Mouse (Mus musculus) G1E (cell line): ENCODE results near the gene Dnase1l2. TPM values are rescaled to one million over a fixed set of nuclear protein-coding genes. Genes with fewer than 3 reads are reported as not detected.
"Not testable (repeated sequence)": the region's sequence is repeated elsewhere in the genome, so short reads cannot be mapped to it uniquely, and the experiment has no call there.

Experiments
- ATAC-seq: 2 replicates; pipeline ENCODE4 v1.8.0; 2016; ENCODE audit warnings: mild to moderate bottlenecking; ENCODE audit not compliant: insufficient number of reproducible peaks, poor library complexity, low FRiP score, severe bottlenecking; ENCODE audit errors: extremely low read depth
- DNase-seq: peaks from one replicate; pipeline ENCODE4 v3.0.0; 2012; ENCODE audit warnings: low spot score
- H3K27me3 ChIP-seq: 2 replicates; pipeline ENCODE4 v1.6.1; 2012; ENCODE audit warnings: mild to moderate bottlenecking, low read length, inconsistent platforms; ENCODE audit not compliant: insufficient read depth
- H3K36me3 ChIP-seq: replicated peaks from 2 replicates; pipeline ENCODE3; 2012; ENCODE audit warnings: mild to moderate bottlenecking, inconsistent platforms
- H3K4me1 ChIP-seq: 2 replicates; pipeline ENCODE4 v1.6.1; 2012; ENCODE audit warnings: low read depth, low read length, inconsistent platforms, mixed read lengths; ENCODE audit not compliant: insufficient read depth
- H3K4me3 ChIP-seq: 2 replicates; pipeline ENCODE4 v1.5.1; 2012; ENCODE audit warnings: low read depth, mild to moderate bottlenecking, inconsistent platforms, low read length, moderate library complexity, mixed read lengths
- H3K9me3 ChIP-seq: replicated peaks from 2 replicates; pipeline ENCODE4 v1.6.1; 2012; ENCODE audit warnings: inconsistent platforms
- CTCF ChIP-seq: IDR thresholded peaks from 2 replicates; pipeline ENCODE4 v1.5.1; 2012; ENCODE audit warnings: low read depth, low read length, inconsistent platforms, mixed read lengths
- GATA1 ChIP-seq: IDR thresholded peaks from 2 replicates; pipeline ENCODE4 v1.6.1; 2012; ENCODE audit warnings: borderline replicate concordance, low read length, inconsistent platforms, mixed read lengths
- GATA2 ChIP-seq: IDR thresholded peaks from 2 replicates; pipeline ENCODE4 v1.6.1; 2012; ENCODE audit warnings: low read depth, low read length, inconsistent platforms, borderline replicate concordance
- POLR2AphosphoS5 ChIP-seq: IDR thresholded peaks from 2 replicates; pipeline ENCODE4 v1.6.1; 2012; ENCODE audit warnings: low read depth, low read length, inconsistent platforms; ENCODE audit not compliant: insufficient replicate concordance
- TAL1 ChIP-seq: conservative IDR thresholded peaks from 2 replicates; pipeline ENCODE4 v1.6.1; 2012; ENCODE audit warnings: low read depth, low read length, inconsistent platforms, mixed read lengths
- polyA plus RNA-seq: library from polyadenylated mRNA; stranded (reverse); fragments of >175 nt; gene quantifications from 2 replicates; pipeline ENCODE4 v1.2.3, GENCODE M21; 2012
- total RNA-seq, 2 experiments: library from RNA; stranded (forward) in 1 of 2; stranded (reverse) in 1 of 2; fragments of 200-1000 nt in 1 of 2; fragments of >200 nt in 1 of 2; fragmentation: Nextera tagmentation in 1 of 2; gene quantifications; 2 replicates each; pipeline ENCODE4 v1.2.3; 2014 to 2017

Dnase1l2 gene
- total and polyA plus RNA-seq, 3 experiments: 0.05 to 2.3 (median 1.3) TPM

- peak; percentile 85; the same call in 1 of the 2 replicates for TF ChIP-seq GATA2
- no peak for TF ChIP-seq GATA1
- DNase-seq: no peak
- no peaks in the 10 kb centered on the region for H3K9me3 ChIP-seq
- no peaks in the 10 kb centered on the region for H3K27me3 ChIP-seq
- ATAC-seq: peak; percentile 70
- H3K36me3 ChIP-seq: peaks cover 43% of the 10 kb centered on the region
- H3K4me3 ChIP-seq: no peak overlapping the region
- H3K4me1 ChIP-seq: peaks cover 20% of the 10 kb centered on the region
These were observed 20.6 kb upstream of the Dnase1l2 start for GRCm38 (mm10) chr17:24463374-24464133.

GRCm38 (mm10) chr17:24462932-24463331, 20.0 kb upstream of the Dnase1l2 start:
- H3K9me3 ChIP-seq: no peaks in the 10 kb centered on the region
- DNase-seq: no peak
- no peak overlapping the region for H3K4me3 ChIP-seq
- H3K27me3 ChIP-seq: no peaks in the 10 kb centered on the region
- ATAC-seq: no peak
- TF ChIP-seq GATA2: no peak
- H3K4me1 ChIP-seq: peaks cover 19% of the 10 kb centered on the region
- H3K36me3 ChIP-seq: peaks cover 39% of the 10 kb centered on the region

GRCm38 (mm10) chr17:24461580-24461979, 18.7 kb upstream of the Dnase1l2 start:
- peaks cover 19% of the 10 kb centered on the region for H3K4me1 ChIP-seq
- peaks cover 36% of the 10 kb centered on the region for H3K36me3 ChIP-seq
- ATAC-seq: no peak
- no peaks in the 10 kb centered on the region for H3K27me3 ChIP-seq
- no peak for TF ChIP-seq GATA1
- TF ChIP-seq CTCF: peak; percentile 28
- TF ChIP-seq TAL1: no peak
- no peak for DNase-seq
- H3K9me3 ChIP-seq: no peaks in the 10 kb centered on the region
- H3K4me3 ChIP-seq: no peak overlapping the region

DNA sequence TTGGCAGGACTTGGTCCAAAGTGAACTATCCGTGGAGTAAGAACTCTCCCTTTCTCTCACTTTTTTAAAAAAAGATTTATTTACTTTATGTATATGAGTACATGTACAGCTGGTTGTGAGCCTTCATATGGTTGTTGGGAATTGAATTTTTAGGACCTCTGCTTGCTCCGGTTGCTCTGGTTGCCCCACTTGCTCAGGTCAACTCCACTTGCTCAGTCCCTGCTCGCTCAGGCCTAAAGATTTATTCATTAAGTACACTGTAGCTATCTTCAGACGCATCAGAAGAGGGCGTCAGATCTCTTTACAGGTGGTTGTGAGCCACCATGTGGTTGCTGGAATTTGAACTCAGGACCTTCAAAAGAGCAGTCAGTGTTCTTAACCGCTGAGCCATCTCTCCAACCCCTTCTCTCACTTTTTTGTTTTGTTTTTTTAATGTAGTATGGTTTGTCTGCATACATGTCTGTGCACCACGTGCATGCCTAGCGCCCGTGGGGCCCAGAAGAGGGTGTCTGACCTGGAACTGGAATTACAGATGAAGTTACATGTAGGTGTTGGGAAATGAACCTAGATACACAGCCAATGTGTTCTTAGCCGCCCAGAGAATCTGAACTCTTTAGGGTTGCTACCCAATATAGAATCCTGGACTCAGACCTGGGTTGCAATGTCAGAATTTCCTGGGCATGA, 12.8 kb upstream of the Dnase1l2 start:
- Histone ChIP-seq H3K4me3 (peak overlapping the region; percentile 76; the same call in 1 of the 2 replicates), H3K36me3 (peaks cover 32% of the 10 kb centered on the region)
- ATAC-seq: not testable (repeated sequence)

GRCm38 (mm10) chr17:24454756-24455522, 12.0 kb upstream of the Dnase1l2 start:
- no peaks in the 10 kb centered on the region for H3K9me3 ChIP-seq
- peak overlapping the region; percentile 76 for H3K4me3 ChIP-seq
- peak; percentile 92 for DNase-seq
- H3K27me3 ChIP-seq: no peaks in the 10 kb centered on the region
- H3K4me1 ChIP-seq: peaks cover 32% of the 10 kb centered on the region
- H3K36me3 ChIP-seq: peaks cover 40% of the 10 kb centered on the region
- ATAC-seq: peak; percentile 98
- no peak for TF ChIP-seq TAL1
- no peak for TF ChIP-seq GATA2
- TF ChIP-seq CTCF: no peak
- no peak for TF ChIP-seq POLR2AphosphoS5
- TF ChIP-seq GATA1: no peak

More for the DNA sequence above, 12.8 kb upstream of the Dnase1l2 start:
- not testable (repeated sequence) for H3K27me3 ChIP-seq, DNase-seq, H3K9me3 ChIP-seq
- H3K4me1 ChIP-seq: peaks cover 32% of the 10 kb centered on the region

DNA sequence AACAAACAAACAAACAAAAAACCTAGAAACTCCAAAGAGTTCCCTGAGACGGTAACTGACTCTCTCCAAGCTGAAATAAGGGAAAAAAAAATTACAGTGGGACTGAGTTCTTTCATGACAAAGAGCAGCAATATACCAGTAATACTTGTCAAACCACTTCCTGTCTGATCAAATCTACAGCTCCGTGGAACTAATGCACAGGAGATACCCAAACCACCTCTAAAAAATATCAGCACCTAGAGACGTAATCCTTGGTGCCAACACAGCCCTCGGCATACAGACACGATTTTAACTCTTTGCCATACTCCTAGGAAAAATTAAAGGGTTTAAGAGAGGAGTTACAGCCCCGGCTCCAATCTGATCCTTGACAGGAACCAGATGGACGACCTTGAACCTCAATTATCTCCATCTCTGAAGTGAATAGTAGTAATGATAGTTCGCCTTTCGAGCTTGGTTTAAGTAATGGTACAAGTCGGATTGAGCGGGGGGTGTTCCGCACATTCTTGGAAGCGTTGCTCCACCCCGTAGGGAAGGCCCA, 11.4 kb upstream of the Dnase1l2 start:
- H3K9me3 ChIP-seq: no peaks in the 10 kb centered on the region
- no peaks in the 10 kb centered on the region for H3K27me3 ChIP-seq
- TF ChIP-seq GATA1 (no peak), TAL1 (no peak), CTCF (no peak), GATA2 (no peak), POLR2AphosphoS5 (no peak)
- peak overlapping the region; percentile 76 for H3K4me3 ChIP-seq
- DNase-seq (no peak), ATAC-seq (no peak)
- H3K4me1 ChIP-seq: peaks cover 32% of the 10 kb centered on the region
- peaks cover 44% of the 10 kb centered on the region for H3K36me3 ChIP-seq
